ENCODE assay signal across 27 mouse cellular contexts in genomic region chr6:116416000-116416552, GRCm38 (mm10). TPM values are rescaled to one million over a fixed set of nuclear protein-coding genes. Genes with fewer than 3 reads are reported as not detected.
DNase-seq lines count a peak whose midpoint lies in the region; ATAC-seq lines count a peak whose summit lies in the region.
"Had no signal": no experiment of that assay in that cellular context is flagged by ENCODE, and none has a peak within 500 bp of the region (broad histone marks: within the 10 kb centered on the region; RNA-seq: fewer than 3 reads in every experiment).

No protein-coding gene starts in this region.

- no peak for ATAC-seq in erythroblast, adult 5-6 weeks (replicated peaks; ENCODE audit: low FRiP score, poor library complexity, severe bottlenecking)
- ATAC-seq: activated CD4-positive, CD25-positive, alpha-beta regulatory T cell, adult 4 months; CD4-positive, CD25-positive, alpha-beta regulatory T cell, adult 4 months; forebrain, embryonic 14.5 days; forebrain, postnatal 0 days; hindbrain, postnatal 0 days; inflammation-experienced regulatory T-cells, adult 6 months; intestine, embryonic 16.5 days had no signal

- H3K36me3 ChIP-seq in heart, embryonic 10.5 days = 0 out of 2 replicates have a peak, but pooled peaks cover 3% of the 10 kb centered on the region
- no peaks in the 10 kb centered on the region for H3K36me3 ChIP-seq in macrophage (ENCODE audit: inconsistent target)
- H3K36me3 ChIP-seq: heart, embryonic 15.5 days had no signal

- intact Hi-C loops in heart, postnatal 25 days (cut with DNase I) = loop anchor here (5.0 kb wide), 1 partner anchor 281 kb away; no protein-coding TSS in a partner anchor

- peaks cover 21% of the 10 kb centered on the region; the same call in 1 of the 2 replicates for H3K4me1 ChIP-seq in heart, embryonic 10.5 days

- H3K9me3 ChIP-seq in heart, embryonic 10.5 days = no peaks in the 10 kb centered on the region
- H3K9me3 ChIP-seq: heart, embryonic 12.5 days; heart, embryonic 15.5 days had no signal

- H3K27ac ChIP-seq in heart, embryonic 10.5 days = 0 out of 2 replicates have a peak overlapping the region, but pooled peaks have one; percentile 36
- H3K27ac ChIP-seq in macrophage = peak overlapping the region; percentile 21
- H3K27ac ChIP-seq: gastrocnemius, adult 2 months; heart, adult 2 months; heart, embryonic 15.5 days; hindbrain, embryonic 14.5 days; hindbrain, postnatal 0 days had no signal

- 0 out of 2 replicates have a peak, but pooled peaks cover 11% of the 10 kb centered on the region for H3K27me3 ChIP-seq in heart, embryonic 10.5 days (ENCODE audit: insufficient read depth, poor library complexity, severe bottlenecking)
- H3K27me3 ChIP-seq: heart, embryonic 15.5 days had no signal

- H3K4me3 ChIP-seq in heart, embryonic 10.5 days = no peak overlapping the region
- no peak overlapping the region for H3K4me3 ChIP-seq in macrophage (ENCODE audit: inconsistent target)
- H3K4me3 ChIP-seq: gastrocnemius, adult 2 months; heart, adult 2 months; heart, embryonic 12.5 days; heart, embryonic 15.5 days had no signal

- no peak for DNase-seq in heart, embryonic 10.5 days (ENCODE audit: low spot score)
- DNase-seq in heart, postnatal 25 days (ENCODE audit: low spot score) = no peak
- DNase-seq in MEL-GATA-1-ER (ENCODE audit: extremely low read depth, low read depth) = peak; percentile 50
- DNase-seq in kidney, postnatal 25 days = no peak
- DNase-seq in adrenal gland, adult (ENCODE audit: inconsistent age in 2 of 2, low spot score in 1 of 2) = no peak
- DNase-seq: adrenal gland, postnatal 10 days; adrenal gland, postnatal 36 days; cerebellum, adult 11 months; cerebellum, adult 2 months; cerebellum, postnatal 10 days; forebrain, postnatal 0 days; gastrocnemius, adult 2 months; gastrocnemius, postnatal 14 days; heart, adult 2 months; heart, postnatal 10 days; heart, postnatal 4 days had no signal

- H3K79me2 ChIP-seq in macrophage (ENCODE audit: inconsistent target) = no peaks in the 10 kb centered on the region

- 82% methylated on average over 6 of the region's 6 CpGs for WGBS in heart, embryonic 10.5 days
- 77% methylated on average over 6 of the region's 6 CpGs for WGBS in macrophage (ENCODE audit: missing documents)

RNA-seq across cellular contexts. Expression of gene Alox5, which starts 44.9 kb away (rescaled TPM):
- polyA plus RNA-seq in heart, embryonic 10.5 days (2016; fragmentation: Nextera tagmentation; extraction: Ambion mirVana) = 5.5 and 7.1 TPM in 2 replicates
- total RNA-seq in heart, postnatal 25 days (2021) = 10 to 100 TPM in 1 of 2 experiments, 1 to 10 TPM in 1; 8.7 to 10.3 TPM
- total RNA-seq in macrophage (2018; cell fraction: chromatin; rRNA removed) = under 1 TPM in 1 of 26 experiments, not detected in 25; 0.65 TPM
- total RNA-seq in macrophage (2018; cell fraction: cytosol; rRNA removed) = under 1 TPM; 0.07 to 0.66 (median 0.24) TPM
- 1 to 10 TPM in 1 of 26 experiments, under 1 TPM in 12, not detected in 13; 0.17 to 1.7 (median 0.52) TPM for total RNA-seq in macrophage (2018; cell fraction: nucleus; rRNA removed)
- 0.45 to 1.1 TPM (median 0.86 TPM) in 3 replicates for polyA plus RNA-seq in macrophage (2018)
- 29.6 and 33.4 TPM in 2 replicates for total RNA-seq in erythroblast, adult 5-6 weeks (2015; ENCODE audit: low replicate concordance)
- 16.6 and 19.0 TPM in 2 replicates for total RNA-seq in erythroblast, adult 5-6 weeks (2017; ENCODE audit: low replicate concordance)
- polyA plus RNA-seq: activated CD4-positive, CD25-positive, alpha-beta regulatory T cell, adult 4 months; CD4-positive, CD25-positive, alpha-beta regulatory T cell, adult 4 months; inflammation-experienced regulatory T-cells, adult 6 months had no signal
